Mouse (Mus musculus) right cerebral cortex, postnatal 25 days (tissue): Measurements from ENCODE around the gene Piezo1.

Experiments
- DNase-seq: peaks from one replicate; pipeline ENCODE4 v3.0.0; 2022

Piezo1 gene

DNA sequence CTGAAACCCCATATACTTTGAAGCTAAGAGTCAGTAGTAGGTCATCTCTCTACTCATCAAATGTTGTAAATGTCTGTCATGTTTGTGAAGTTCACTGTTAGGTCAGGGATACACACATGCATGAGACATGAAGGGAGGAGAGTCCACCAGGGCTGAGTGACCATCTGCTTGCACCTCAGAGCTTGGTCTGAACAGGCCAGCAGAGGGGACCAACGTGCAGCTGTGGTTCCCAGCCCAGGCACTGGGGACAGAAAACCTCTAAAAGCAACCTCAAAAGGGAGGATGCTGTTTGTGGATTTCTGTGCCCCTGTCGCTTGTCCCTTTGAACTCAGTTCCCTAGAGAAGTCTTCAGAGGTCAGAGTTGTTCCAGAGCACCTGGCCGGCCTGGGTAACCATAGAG, 105.9 kb downstream of the Piezo1 start:
- DNase-seq, result no peak

DNA sequence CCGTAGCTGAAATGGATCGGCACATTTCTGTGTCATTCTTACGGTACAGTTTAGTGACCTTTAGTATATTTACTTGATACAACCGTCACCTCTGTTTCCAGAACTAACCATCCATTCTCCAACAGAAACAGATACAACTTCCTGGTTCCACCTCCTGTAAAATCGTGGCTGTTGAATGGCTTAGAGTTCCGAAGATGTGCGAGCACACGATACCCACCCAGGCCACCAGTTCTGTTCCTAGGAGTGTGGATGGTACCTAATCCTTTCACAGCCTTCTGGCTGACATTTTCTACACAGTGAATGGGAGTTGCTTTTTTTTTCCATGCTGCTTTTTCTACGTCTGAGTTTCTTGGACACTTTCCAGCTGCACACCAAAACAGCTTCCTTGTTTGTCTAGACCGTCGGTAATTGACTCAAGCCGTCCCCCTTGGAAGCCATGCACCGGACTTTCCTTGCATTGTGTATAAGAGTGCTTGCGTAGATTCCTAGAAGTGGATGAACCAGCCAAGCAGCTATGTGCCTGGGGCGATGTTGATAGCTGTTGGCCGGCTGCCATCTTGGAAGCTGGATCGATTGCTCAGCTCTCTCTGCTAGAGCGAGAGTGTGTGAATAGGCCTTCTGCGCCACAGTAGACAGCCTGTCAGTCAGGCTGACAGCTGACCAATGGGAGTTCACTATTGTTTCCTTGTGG, 106.9 kb downstream of the Piezo1 start:
- DNase-seq, result peak; percentile 76

DNA sequence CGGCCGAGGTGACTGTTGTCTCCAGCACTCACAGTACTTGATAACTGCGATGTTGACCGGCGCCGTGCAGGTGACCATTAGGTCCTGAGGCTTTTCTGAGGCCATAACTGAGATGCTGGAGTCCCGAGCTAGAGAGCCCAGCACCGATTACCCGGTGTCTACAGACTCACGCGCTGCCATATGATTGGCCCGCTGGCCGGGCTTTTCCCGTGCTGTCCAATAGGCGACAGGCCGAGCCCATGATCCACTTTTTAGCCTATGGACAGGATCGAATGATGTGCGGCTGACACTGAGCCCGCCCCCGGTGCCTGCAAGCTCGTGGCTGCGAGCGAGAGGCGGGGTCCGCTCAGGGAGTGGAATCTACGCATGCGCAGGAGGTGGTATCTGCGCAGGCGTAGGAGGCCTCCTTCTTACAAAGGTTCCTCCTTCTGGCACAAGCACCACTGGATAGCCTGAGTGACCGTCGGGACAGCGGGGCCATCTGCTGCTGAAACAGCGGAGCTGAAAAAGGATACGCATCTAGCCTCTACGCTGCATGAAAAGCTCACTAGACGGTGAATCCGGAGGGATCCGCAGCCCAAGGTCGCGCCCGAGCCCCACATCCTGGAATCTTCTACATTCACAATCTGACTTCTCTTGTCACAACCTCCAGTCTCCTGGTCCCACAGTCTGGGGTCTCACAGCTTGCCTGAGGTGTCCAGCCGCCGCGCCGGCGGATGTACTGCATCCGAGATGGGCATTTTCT, 107.7 kb downstream of the Piezo1 start, which contains the start of gene Mvd:
TSS of gene Mvd (minus strand) at position 161 of the 745 bp plus-strand sequence.
- DNase-seq, result peak; percentile 100

GRCm38 (mm10) chr8:122442781-122443180, 108.3 kb downstream of the Piezo1 start:
- no peak for DNase-seq

DNA sequence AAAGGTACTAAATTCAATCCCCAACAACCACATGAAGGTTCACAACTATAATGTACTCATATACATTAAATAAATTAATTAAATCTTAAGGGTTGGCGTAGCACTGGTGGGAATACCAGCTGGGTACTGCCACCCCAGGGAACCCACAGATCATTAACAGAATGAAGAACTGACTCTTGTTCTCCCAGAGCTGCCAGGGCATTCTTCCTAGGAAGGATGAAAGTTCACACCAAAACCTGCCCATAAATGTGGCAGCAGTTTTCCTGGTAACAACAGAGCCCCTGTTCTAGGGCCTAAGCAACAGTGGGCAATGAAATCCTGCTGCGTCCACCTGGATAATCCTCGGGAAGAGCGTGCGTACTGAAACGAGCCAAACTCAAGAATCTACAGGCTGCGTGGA, 108.8 kb downstream of the Piezo1 start:
- no peak for DNase-seq

DNA sequence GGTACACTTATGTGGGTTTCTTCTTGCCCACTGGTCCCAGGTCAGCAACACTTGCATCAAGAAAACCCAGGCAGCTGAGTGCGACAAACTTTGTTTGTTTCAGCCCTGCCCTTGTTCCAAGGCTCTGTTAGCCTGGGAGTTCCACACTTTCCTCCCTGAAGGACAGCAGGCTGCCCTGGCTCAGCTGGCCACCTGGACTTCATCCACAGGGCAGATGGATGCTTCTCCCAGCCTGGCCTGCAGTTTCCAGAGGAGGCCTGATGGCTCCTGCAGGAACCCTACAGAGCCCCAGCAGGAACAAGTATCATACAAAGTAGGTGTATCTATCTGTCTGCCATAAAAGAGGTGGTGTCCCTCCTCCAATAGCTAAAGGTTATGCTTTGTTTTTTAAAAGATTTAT, 109.8 kb downstream of the Piezo1 start:
- no peak for DNase-seq

GRCm38 (mm10) chr8:122439336-122439735, 111.8 kb downstream of the Piezo1 start:
- DNase-seq, result no peak

DNA sequence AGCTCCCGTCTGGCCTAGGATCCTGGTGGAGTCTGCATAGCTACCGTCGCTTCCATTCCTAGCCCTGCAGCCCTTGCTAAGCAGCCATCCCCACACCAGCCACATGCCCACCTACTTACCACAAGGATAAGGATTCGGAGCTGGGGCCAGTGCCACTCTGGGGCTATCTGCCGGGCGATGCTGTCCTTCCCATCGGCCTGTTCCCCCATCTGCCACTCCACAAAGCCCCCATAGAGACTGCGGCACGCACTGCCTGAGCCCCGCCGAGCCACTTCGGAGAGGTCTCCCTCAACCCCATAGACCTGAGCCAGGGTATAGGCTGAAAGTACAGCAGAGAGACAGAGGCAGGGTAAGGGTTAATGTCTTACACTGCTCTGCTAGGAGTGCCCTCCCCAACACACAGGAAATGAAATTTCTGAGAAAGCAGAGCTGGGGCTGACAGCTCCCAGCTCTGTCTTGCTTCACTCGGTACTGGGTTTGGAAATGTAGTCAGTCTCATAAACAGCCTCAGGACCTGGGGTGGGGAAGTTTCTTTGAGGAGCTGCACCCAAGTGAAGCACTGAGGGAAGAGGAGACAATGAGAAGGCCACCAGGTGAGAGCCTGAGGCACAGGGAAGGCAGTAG, 113.3 kb downstream of the Piezo1 start:
- DNase-seq, result no peak

- DNase-seq, result no peak
Observed at GRCm38 (mm10) chr8:122436586-122437125, 114.5 kb downstream of the Piezo1 start.

DNA sequence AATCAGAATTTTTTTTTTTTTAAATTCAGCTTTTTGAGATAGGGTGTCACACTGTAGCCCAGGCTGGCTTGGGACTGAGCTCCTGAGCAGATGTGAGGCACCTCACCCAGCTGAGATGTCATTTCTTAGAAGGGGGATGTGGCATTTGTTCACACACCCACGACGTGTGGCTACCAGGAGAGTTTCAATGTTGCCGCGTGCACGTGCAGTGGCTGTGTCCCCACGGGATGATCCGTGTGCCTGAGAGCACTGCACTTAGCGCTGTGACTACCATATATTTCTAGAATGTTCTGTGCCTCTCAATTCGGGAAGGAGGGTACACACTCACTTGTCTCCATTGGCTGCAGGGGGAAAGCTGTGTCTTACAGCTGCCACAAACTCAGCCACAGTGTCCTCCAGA, 115.0 kb downstream of the Piezo1 start:
- DNase-seq, result no peak

- no peak for DNase-seq
Observed at GRCm38 (mm10) chr8:122435375-122435774, 115.8 kb downstream of the Piezo1 start.

- no peak for DNase-seq
Observed at GRCm38 (mm10) chr8:122433269-122433905, 117.7 kb downstream of the Piezo1 start.

DNA sequence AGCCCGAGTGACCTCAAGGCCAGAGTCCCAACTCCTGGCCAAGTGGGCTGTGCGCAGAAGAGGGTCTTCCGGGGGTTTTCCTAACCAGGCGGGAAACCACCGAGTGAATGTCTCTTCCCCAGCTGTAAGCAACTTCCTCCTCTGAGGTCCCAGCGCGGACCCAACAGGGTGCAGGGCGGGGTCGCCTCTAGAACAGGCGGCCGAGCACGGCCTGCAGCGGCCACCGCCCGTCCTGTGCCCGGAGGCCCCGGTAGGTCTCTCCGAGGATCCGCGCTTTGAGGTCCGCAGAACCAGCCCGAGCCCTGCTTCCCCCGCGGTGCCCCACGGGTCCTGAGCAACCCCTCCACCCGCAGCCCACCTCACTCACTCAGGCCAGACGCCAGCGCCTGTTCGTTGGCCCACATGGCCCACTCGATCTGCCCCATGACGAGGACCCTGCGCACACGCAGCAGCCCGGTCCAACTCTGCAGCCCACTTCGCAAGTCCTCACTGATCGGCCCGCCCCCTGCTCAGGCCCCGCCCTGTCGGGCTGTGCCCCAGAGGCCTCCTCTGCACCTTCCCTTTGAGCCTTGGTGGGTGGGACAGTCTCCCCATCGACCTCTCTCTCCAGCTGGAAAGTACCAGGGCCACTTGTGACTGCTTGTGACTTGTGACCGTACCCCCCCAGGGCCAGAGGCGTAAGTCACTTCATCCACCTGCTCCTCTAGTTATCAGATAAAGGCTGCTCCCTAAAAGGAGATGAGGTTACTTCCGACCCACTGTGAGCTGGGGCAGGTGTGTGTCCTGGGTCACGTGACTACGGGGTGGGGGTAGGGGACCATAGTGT, 118.5 kb downstream of the Piezo1 start, which contains the start of gene Cyba:
TSS of gene Cyba (minus strand) at position 488 of the 826 bp plus-strand sequence.
- no peak for DNase-seq
